Mouse (Mus musculus) ovary, adult 18-20 months (tissue): ENCODE data around the gene Rrm2.
"Not testable (repeated sequence)": the region's sequence is repeated elsewhere in the genome, so short reads cannot be mapped to it uniquely, and the experiment has no call there.

Experiments used
- DNase-seq: peaks from one replicate; pipeline ENCODE4 v3.0.0; 2022; ENCODE audit warnings: low spot score, mixed read lengths

Rrm2 gene

DNA sequence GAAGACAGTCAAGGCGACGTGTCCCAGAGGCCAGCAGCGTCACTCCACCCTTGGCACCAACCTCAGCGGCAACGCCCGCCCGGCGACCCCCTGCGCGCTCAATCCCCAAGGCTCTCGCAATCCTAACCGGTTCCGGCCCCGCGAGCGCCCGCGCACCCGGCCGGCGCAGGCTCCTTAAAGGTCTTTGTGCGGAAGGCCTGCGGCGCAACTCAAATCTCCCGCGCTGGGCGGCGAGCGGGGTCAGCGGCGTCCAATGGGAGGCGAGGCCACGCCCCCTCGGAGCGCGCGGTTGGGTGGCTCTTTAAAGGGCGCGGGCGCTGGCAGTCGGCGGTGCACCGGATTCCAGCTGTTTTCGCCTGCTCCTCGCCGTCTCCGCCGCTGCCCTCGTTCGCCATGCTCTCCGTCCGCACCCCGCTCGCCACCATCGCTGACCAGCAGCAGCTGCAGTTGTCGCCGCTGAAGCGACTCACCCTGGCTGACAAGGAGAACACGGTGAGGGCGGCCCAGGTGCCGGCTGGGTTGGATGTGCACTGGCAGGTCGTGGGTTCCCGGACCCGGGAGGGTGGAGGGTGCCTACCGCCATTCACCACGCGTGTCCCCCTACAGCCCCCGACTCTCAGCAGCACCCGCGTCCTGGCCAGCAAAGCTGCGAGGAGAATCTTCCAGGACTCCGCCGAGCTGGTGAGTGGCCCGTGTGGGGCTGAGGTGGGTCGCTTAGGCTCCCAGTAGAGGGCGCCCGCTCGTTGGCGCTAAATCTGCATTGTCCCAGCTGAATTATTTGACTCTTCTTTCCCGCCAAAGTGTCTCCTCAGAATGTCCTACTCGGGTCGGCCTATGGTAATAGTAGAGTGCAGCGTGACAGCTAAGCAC is at the start of gene Rrm2:
Gene Rrm2, plus strand, starts transcription at position 288 of the 870 bp plus-strand sequence.
- peak; percentile 88 for DNase-seq

DNA sequence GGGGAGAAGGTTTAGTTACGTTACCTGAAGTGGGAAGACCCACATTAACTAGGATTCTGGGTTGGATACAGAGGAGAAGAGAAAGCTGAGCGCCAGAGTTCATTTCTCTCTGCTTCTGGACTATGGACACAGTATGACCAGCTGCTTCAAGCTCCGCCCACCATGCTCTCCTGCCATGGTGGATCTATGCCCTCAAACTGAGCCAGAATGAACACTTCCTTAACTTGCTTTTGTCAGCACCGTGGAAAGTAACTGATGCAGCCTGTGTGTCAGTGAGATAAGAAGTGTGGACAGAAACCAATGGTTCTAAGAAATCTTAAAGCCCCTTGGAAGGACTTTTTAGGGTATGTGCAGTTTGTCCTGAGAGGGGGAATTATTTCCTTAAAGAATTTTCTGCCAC is 49.0 kb upstream of the Rrm2 start:
- no peak for DNase-seq

DNA sequence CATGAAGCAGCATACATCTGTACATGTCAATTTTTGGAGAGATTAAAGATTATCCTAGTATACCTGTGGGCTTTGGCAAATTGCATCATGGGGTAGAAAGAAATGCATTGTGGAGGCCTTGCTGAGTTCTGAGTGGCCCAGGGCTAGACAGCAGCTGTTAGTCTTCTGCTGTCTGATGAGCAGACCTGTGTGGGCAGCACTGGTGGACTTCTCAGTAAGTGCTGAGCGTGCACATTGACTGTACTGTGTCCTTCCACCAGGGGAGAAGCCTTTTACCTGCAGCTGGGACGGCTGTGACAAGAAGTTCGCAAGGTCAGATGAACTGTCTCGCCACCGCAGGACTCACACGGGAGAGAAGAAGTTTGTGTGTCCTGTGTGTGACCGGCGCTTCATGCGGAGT is 48.1 kb upstream of the Rrm2 start:
- DNase-seq = no peak

DNA sequence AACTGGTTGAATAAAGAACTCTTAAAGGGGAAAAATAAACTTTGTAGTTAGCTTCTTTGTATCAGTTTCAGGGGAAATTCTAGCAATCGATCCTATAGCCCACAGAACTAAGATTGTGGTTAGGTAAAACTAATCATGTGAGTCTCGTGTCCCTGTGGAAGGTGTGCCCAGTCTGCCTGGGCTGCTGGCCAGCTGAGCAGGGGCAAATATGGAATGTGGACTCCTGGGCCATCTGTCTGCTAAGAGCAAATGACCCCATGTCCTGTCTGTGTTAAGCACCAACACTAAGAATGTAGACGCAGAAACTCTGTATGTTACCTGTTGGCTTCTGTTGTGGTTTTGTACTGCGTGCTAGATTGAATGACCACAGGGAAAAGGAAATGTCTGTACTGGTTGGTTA is 46.9 kb upstream of the Rrm2 start:
- no peak for DNase-seq

DNA sequence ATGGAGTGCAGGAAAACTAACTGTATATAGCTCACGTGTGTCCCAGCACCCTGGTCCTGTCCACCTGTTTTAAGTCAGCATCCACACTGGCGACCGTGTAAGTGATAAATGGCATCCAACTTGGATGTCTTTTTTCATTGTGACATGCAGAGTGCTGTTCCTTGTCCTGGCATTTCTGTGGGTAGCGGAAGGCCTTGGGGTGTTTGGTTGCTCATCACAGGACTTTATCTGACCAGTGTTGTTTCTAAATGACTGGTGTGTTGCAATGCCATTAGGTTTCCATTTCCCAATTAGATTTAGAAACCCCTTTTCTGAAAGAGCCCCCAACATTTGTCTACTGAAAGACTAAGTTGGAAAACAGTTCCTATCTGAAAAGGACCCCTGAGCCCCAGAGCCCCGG is 45.9 kb upstream of the Rrm2 start:
- DNase-seq = no peak

DNA sequence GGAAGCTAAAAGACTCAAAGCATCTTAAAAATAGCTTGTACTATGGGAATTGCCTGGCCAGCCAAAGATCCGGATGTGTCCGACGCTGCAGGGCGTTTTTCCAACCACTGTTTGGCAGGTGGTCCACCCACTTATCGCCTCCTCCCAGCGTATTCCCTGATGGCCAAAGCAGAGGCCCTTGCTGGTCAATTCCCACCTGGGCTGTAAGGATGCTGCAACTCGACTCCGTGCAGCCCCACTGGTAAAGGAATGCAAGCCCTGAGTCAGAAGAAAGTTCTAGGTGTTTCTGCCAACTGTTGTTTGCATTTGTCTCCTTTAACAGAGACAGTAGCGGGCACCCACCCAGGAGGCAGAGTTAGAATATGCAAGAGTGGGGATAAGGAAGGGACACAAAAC is 27.9 kb upstream of the Rrm2 start:
- no peak for DNase-seq

DNA sequence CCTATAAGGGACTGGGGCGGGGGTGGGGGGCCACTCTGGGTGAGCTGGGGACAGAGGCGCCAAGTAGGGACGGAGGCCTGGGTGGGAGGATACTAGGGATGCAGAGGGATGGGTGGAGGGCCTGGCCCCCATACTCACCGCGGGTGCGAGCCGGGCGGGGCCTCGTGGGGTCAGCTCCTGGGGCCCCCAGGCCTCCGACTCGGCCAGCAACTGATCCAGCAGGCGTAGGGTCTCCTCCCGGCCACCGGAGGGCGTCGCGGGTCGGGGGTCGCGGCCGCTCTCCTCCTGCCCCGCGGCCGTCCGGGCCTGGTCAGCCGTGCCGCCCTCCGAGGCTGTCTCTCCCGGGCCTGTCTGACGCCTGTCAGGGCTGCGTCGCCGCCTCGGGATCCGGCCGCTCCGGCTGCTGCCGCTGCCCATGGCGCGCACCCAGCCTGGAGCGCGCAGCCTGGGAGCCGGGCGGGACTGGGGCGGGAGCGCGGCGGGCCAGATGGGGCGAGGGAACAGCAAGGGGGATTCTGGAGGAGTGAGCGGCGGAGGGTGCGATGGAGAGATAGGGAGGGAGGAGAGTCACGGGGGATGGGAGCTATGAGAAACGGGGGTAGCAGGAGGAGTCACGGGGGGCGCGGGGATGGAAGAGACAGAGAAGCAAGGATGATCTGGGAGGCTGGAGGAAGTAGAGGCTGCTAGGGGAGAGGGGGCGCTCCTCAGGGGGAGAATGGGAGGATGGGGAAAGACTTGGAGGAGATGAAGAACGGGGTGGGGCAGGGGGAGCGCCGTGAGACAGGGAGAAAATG is 27.4 kb upstream of the Rrm2 start:
- no peak for DNase-seq

DNA sequence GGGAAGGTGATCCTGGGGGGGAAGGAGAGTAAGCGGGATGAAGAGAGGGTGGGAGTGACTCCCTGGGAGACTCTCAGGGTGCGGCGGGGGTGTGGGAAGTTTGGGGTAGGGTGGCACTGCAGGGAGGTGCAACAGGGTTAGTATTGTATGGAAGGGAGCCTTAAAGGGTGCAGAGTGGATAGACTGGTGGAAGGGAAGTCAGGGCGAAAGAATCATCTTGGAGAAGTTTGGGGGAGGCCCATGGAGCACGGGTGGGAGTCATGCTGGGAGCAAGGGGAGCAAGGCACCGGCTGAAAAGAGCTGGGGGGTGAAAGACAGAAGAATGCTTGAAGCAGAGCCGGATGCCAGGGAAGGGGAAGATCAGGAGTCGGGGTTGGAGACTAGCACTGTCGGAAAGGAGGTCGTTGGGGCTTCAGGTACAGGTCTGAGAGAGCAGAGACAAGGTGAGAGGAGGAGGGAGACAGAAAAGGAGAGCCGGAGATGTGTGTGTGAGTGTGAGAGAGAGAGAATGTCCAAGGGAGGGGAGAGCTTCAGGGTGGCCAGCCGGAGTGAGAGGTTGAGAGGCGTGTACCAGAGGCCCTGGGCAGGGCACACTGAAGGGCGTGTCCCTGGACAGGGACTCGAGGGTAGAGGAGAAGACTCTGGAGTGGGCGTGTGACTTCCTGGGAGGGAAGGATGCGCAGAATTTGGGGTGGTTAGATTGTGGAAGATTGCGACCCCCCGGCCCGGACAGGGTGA is 26.6 kb upstream of the Rrm2 start, which contains the start of gene Cys1:
Gene Cys1, minus strand, starts transcription at position 528 of the 738 bp plus-strand sequence.
- no peak for DNase-seq

DNA sequence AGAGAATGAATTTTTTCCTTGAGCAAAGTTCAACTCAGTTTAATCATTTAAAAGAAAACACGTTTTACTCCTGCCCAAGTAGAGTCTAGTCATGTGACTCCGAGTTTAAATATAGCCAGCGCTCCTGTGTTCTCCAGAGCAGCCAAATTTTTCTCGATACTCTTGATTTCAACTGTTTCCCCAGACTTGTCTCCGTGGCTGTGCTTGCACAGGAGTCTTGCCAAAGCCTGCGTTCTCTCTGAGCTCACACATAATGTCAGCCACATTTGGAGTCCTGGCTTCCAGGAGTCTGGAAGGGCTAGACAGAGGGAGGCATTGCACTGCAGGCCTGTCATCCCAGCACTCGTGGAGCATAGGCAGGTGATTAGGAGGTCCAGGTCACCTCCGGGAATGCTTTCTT is 25.5 kb upstream of the Rrm2 start:
- DNase-seq = no peak

DNA sequence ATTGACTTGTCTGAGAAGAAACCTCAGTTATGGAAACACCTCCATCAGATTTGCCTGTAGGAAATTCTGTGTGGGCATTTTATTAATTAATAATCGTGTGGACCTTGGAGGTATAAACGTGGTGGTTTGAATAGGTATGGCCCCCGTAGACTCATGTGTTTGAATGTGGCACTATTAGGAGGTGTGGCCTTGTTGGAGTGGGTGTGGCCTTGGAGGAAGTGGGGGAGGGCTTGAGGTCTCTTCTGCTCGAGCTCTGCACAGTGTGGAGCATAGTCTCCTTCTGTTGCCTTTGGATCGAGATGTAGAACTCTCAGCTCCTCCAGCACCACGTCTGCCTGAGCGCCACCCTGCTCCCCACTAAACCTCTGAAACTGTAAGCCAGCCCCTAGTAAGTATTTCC is 24.6 kb upstream of the Rrm2 start:
- DNase-seq = no peak

DNA sequence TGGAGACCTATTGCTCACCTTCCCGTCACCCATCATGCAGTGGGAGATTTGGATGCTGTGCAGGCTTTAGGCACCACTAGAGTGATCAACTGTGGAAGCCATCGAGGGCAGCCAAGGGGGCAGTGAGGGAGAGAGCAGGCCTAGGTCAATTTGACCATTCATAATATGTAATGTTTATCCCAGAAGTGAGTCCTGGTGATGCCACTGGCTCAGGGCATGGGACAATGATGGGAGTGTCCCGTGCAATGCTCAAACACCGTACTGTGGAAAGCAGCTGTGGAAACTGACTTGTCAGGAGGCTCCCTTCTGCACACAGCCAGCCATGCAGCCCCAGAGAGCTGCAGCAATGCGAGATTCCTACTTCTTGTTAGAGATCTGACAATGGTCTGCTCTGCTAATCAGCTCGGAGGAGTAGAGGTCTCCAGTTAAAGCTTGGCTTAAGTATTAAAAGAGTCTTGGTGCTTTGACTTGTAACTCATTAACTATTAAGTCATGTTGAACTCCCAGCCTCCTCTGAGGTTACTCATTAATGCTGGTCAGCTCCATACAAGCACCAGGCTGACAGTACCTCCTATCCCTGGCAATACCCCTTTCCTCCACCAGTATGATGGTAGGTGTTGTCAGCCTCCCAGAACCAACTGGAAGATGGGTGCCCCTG is 21.9 kb upstream of the Rrm2 start:
- no peak for DNase-seq

DNA sequence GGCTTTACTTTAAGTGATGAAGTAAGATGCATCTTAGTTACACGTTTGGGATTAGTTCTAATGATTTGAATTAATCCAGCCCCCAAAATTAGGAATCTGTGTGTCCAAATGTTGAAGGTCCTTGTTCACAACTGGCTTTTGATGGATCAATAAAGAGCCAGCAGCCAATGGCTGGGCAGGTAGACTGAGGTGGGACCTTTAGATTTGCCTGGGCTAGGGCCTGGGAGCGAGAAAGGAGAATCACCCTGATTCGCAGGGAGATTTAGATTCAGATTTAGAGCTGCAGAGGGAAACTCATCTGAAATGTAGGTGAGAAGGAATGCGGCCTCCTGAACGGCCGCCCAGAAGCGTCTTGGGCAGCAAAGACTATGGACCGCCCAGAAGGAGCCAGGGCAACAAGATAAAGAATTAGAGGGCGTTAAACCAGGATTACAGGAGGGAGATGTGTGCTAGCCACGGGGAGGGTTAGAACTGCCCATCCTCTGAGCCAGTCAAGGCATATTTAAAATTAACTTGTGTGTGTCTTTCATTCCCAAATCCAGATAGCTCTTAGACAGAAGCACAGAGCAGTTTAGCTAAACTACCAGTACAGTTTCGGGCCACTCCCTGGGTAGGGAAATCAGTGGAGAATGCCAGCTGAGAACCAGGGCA is 21.2 kb upstream of the Rrm2 start:
- no peak for DNase-seq

DNA sequence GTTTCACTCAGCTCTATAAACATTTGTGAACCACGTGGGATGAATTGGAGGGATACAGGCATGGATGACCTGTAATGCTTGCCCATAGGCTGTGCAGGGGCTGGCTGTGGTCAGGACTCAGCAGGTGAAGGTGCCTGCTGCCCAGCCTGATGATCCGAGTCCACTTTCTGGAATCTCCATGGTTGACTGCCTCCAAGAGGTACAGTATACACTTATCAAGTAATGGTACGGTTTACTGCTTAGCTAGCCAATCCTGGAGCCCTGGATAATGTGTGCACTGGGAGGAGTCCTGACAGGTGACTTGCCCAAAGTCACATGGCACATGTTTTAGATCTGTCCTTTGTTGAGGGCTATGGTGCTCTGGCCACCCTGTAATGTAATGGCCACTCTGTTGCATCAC is 17.7 kb upstream of the Rrm2 start:
- DNase-seq = no peak

DNA sequence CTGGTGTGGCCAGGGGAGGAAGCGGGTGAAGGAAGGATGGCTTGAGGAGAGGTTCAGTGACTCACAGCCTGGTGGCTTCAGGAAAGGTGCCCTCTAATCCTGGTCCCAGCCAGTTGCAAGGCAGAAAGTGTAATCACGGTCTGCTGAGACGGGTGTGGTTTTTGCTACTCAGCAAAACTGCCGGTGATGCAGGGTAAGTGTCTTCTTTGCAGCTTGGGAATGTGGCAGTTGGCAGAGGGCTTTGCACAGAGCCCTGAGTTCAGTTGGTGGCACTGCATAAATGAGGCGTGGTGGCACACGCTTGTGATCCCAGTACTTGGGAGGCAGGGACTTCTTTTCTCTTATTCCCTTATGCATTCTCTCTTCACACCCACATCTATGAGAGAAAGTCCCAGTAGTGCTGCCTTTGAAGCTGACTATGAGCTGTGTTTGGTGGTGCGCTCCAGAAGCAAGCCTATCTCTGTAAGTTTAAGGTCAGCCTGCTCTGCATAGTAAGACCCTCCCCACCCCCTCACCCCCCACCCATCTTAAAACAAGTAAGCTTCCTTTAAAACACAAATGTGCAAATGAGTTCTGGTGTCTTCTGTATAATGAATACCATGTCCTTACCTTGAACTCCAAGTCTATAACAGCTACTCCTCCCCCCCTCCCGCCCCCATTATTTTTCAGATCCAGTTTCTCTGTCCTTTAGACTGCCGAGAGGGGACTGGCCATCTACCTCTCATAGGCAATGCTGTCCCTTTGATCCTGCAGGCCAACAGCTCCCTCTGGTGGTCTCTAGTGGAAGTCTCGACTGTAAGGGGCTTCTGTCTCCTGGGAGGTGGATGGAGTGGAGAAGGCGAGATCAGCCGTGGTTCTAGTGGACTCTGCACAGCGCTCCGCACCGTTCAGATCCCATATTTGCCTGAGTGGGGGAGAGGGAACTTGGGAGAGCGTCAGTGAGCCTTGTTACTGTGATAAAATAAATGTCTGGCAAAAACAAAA is 11.2 kb upstream of the Rrm2 start:
- DNase-seq = peak; percentile 64

DNA sequence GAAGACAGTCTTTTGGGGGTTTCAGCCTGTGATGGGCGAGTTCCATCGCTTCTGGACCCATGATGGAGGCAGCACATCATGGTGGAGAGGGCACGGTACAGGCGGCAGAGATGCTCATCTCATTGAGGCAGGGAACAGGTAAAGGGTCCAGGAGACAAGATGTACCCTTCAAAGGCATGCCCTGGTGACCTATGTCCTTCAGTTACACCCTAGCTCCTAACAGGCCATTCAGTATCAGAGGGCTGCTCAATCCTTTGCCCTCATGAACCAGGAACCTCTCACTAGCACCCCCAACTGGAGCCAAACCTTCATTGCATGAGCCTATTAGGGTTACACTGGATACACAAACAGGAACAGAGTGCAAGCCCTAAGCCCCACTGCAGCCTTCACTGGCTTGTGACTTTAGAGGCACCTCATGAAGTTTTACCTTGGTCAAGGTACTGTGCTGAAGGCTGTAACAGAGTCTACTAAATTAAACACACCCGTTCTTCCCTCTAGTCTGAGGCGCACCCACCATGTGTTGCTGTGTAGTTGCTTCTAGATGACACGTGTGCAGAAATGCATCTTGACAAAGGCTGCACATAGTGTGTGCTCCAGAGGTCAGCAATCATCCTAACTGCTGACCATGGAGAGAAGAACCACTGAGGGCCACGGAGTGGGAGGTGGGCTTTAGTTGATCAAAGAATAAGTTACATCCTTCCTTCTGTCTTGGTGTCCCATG is 10.4 kb upstream of the Rrm2 start:
- no peak for DNase-seq

DNA sequence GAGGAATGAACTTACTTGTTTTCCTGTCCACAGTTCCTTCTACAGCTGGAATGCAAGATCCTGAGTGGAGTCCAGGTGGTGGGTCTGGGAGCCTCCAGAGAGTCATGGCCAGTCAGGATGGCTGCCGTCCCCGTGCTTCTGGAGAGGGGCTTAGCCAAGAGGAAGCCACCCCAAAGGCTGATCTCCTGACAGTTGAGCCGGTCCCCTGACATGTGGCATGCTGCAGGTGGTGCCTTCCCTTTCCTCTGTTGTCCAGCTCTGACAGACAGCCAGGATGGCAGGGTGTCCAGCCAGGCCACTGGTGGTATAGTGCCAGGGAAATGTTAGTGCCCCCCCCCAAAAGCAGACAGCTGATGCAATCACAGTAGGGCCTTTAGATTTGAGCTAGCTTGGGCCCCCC is 9.5 kb upstream of the Rrm2 start:
- no peak for DNase-seq

DNA sequence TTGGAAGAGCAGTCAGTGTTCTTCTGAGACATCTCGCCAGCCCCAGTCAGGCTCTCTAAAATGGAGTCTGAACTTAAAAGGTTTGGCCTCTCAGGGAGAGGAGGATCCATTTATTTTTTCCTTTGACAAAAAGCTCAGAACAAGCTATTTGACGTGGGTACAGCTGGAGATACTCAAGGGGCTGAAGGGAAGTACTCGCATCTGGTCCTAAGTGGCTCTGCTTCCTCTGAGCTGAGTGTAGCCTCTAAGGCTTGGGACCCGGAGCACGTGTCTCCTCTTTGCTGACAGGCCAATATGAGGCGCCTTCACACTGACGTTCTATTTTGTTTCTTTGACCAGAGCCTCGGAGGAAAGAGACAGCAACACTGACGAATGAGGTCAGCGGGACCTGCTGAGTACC is 8.5 kb upstream of the Rrm2 start:
- no peak for DNase-seq

DNA sequence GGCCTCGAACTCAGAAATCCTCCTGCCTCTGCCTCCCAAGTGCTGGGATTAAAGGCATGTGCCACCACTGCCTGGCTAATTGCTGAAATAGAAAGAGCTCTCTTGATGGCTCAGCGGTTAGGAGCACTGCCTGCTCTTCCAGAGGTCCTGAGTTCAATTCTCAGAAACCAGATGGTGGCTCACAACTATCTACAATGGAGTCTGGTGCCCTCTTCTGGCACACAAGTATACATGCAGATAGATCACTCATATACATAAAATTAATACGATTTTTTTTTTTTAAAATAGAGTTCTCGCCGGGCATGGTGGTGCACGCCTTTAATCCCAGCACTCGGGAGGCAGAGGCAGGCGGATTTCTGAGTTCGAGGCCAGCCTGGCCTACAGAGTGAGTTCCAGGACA is 6.4 kb upstream of the Rrm2 start:
- DNase-seq = not testable (repeated sequence)

DNA sequence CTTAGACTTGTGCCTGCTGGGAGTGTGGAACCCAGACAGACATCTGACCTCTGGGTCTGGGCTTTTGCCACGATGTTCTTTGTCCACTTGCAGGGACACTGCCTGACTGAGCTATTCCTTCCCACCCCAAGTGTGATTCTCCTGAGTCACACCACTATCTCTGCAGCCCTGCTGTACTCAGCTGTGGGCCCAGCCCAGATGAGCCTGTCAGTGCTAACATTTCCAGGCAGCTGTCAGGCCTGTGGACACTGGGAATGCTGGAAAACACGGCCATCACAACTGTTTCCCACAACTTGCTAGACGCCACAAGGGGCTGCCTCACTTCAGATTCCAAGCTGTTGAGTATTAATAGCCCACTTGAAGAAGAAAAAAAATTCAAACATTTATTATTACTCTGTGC is 5.0 kb upstream of the Rrm2 start:
- no peak for DNase-seq
